Mouse (Mus musculus) 3134 (cell line): ENCODE measurements around the gene Tmem150a.

Experiments used
- DNase-seq: peaks from one replicate; pipeline ENCODE4 v3.0.0-alpha.2; 2011; ENCODE audit warnings: low spot score; ENCODE audit not compliant: insufficient read length; ENCODE audit errors: extremely low read depth

Tmem150a gene

GRCm38 (mm10) chr6:72390795-72391521, 35.7 kb downstream of the Tmem150a start:
- DNase-seq, result no peak

- no peak for DNase-seq
Measured at GRCm38 (mm10) chr6:72392341-72392740, 37.1 kb downstream of the Tmem150a start.

- DNase-seq, result no peak
Measured at GRCm38 (mm10) chr6:72396837-72397251, 41.6 kb downstream of the Tmem150a start.

- no peak for DNase-seq
Measured at GRCm38 (mm10) chr6:72399967-72400366, 44.7 kb downstream of the Tmem150a start.

GRCm38 (mm10) chr6:72401875-72402274, 46.6 kb downstream of the Tmem150a start:
- peak; percentile 32 for DNase-seq

GRCm38 (mm10) chr6:72405356-72405755, 50.1 kb downstream of the Tmem150a start:
- DNase-seq, result no peak

DNA sequence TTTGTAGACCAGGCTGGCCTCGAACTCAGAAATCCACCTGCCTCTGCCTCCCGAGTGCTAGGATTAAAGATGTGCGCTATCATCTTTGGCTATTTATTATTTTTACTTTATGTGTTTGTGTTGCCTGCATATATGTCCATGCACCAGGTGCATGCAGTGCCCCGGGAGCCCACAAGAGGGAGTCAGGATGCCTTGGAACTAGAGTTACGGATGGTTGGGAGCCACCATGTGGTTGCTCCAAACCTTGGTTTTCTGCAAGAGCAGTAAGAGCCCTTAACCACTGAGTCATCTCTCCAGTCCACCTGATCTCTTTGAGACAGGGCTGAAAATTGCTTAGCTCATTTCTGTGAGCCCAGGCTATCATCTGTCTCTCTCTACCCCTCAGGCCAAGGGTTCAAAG, 51.9 kb downstream of the Tmem150a start:
- peak; percentile 76 for DNase-seq
